Mouse (Mus musculus): ENCODE measurements at regions not wholly inside any gene's neighbourhood (a gene's known extent, or its start where the extent isn't known, plus 50 kb on each side); places are given as distances from the start of the nearest gene placed in this dataset.

DNA sequence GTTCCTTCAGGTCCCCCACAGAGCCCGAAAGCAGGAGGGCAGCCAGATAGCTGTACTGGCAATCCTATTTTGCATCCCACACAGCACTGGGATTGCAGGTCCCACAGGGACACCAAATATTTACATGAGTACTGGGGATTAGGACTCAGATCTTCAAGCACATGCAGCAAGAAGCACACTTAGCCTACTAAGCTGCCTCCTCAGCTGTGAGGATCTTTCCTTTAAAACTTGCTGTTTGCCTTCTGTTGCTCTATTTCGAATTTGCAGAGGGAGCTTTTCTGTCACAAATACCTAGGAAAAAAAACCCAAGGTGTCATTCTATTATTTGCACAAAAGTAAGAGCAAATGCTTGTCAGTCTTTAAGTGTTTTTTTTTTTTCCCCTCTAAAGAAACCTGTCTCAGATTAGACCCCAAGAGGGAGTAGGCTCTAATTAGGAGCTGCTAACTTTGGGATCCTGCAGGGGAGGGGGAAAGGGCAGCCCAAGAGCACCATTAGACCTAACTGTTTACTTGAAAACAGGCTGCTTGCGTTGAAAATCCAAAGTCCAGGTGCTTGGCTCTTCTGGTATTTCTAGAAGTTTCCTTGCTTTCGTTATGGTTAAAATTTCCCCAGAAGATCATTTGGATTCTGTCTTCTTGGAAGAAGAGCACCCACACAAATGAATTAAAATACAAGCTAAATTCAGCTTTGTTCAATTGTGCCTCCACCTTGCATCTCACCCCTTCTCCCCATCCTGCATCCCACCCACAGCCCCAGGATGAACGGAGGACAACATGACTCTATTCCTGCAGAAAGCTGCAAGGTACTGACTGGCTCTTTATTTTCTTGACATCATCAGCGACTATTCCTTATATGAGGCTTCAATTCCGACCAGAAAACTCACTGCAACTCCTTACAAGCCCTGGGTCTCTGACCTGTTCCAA, 215.5 kb downstream of the Kcnj2 start:
- no peak for DNase-seq

DNA sequence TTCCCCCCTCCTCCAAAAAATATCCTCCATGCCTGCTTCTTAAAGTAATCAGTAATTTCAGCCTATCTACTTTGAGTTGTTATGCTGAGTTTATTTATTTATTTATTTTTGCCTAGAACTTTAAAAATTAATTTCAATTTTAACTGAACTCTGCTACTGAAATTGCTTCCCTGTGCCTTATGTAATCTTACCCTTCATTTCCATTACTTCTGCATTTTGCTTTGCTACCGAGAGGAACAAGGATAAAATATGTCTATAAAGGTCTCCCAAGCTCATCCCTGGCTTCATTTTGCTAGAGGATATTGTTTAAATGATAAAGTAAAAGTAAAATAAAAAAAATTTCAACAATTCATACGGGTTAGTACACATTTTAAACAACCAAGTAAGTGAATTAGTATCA, 216.3 kb downstream of the Kcnj2 start:
- DNase-seq: no peak

DNA sequence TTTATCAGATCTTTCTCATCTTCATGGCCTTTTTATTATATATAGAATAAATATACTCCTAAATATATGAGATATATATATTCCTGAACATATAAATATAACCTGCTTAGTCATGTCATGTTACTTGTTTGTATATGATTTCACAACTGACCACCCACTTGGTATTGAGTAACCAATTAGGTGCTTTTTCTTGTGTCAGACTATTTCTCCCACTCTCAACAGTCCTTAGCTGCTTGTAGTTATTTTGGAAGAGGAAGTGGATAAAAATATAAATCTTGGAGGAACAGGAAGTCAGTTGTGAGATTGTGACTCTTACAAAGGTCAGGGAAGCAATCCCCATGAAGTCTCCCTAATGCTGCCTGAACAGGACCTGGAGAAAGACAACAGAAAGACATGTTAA, 224.6 kb downstream of the Kcnj2 start:
- no peak for DNase-seq

GRCm38 (mm10) chr11:111296309-111296721, 230.4 kb downstream of the Kcnj2 start:
- no peak for DNase-seq

DNA sequence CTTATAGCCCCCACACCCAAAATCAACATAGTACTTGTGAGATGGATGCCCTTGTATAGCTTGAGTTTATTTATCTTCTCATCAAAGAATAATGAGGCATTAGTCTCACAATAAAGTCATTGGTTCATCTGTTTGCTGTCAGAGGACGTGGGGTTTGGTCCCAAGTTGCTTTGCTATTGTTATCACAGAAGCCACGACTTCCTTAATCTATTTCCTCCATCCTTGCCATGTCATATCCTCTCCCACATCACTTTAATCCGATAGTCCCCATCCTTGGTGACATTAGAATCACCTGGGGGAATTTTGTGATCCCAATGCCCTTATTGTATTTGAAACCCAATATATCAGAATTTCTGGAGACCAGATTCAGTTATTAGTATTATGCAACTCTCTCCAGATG, 246.8 kb downstream of the Kcnj2 start:
- DNase-seq: no peak

- no peak for DNase-seq
Measured at GRCm38 (mm10) chr11:111313566-111313965, 247.6 kb downstream of the Kcnj2 start.

DNA sequence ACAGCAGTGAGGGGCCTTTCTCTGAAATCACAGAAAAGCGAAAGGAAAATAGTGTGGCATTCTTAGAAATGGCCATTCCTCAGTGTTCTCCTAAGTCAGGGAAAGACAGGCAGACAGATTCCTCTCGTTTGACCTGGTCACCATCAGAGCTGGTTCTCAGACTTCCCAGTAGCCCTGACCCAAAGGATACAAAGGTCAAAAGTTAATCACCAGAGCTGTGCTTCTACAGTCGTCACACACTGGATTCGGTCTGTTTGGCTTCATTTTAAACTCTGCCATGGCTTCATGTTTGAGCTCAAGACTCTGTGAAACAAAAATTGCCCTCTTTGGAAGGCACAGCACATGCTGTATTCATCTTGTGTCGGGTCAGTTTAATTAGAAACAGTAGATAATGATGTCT, 255.6 kb downstream of the Kcnj2 start:
- no peak for DNase-seq

- no peak for DNase-seq
Measured at GRCm38 (mm10) chr11:111324453-111325010, 258.6 kb downstream of the Kcnj2 start.

GRCm38 (mm10) chr11:111326915-111327314, 261.0 kb downstream of the Kcnj2 start:
- no peak for DNase-seq

- no peak for DNase-seq
Measured at GRCm38 (mm10) chr11:111328258-111328657, 262.3 kb downstream of the Kcnj2 start.

- DNase-seq: no peak
Measured at GRCm38 (mm10) chr11:111331592-111331991, 265.6 kb downstream of the Kcnj2 start.

DNA sequence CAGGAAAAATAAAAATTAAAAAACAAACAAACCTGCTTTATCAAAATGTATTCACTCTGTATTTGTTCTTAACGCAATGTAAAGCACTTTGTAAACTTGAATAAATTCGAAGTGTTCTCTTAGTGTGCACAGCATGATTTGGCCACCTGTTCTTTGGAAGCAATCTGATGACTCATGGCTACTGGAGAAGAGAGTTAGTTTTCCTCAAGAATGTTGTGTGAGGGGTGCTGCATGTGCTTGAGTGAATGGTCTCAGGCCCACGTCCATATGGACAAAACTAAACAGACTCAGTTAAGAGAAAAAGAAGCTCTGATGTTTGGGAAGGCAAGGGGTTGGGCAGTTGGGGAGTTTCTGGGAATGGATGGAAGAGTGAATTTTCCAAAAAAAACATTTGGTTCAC, 267.1 kb downstream of the Kcnj2 start:
- no peak for DNase-seq

- no peak for DNase-seq
Measured at GRCm38 (mm10) chr11:111347562-111347961, 281.6 kb downstream of the Kcnj2 start.

DNA sequence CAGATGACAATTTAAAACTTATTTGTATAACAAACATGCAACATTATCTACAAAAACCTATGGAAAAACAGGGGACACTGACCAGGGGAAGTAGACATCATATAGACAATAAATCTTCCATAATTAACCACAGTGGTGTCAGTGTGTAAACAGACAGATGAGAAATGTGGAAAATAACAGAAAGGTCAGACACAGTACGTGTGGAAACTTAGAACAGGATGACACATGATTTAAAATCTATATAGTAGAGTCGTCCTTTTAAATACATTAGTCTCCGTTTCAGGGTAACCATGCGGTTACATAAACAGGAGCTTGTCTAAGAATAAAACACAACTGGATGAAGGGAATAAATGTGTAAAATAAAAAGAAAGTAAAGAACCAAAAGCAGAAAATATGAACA, 284.1 kb downstream of the Kcnj2 start:
- no peak for DNase-seq

DNA sequence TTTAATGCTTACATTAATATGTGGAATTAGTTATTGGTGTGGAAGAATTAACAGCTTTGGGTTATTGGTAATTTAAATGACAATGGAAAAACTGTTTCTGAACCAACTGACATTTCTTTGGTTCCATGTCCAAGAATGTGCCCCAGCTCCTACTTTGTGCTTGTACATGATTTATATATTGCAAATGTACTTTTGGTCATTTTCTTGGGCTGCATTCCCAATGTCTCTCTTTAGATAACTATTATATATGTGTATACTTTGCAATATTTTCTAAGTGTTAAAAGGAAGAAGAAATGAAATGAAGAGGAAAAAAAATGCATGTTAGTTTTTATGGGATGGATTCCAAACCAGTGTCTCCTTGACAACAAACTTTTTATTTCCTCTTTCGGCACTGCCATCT, 297.4 kb downstream of the Kcnj2 start:
- no peak for DNase-seq

DNA sequence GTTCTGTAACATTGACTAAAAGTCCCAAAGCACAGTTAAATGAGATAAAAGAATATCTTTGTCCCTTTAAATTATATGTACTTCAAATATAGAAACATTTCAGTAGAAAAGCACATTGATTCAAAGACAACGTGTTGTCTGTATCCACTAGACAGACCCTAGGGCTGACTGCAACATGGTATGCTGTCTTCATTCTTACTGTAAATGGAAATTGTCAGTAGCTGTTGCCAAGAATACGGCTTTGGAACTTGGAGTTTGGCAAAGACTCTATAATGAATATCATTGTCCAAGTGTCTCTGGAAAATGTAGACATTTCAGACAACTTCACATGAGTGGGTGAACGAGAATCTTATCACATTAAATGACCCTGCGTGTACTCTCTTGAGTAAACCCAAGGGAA, 311.2 kb downstream of the Kcnj2 start:
- no peak for DNase-seq

GRCm38 (mm10) chr11:111379842-111380241, 313.9 kb downstream of the Kcnj2 start:
- DNase-seq: no peak

GRCm38 (mm10) chr11:111398706-111399105, 332.7 kb downstream of the Kcnj2 start:
- no peak for DNase-seq

GRCm38 (mm10) chr11:111409266-111409665, 343.3 kb downstream of the Kcnj2 start:
- DNase-seq: no peak

- no peak for DNase-seq
Measured at GRCm38 (mm10) chr11:111424871-111425270, 358.9 kb downstream of the Kcnj2 start.

DNA sequence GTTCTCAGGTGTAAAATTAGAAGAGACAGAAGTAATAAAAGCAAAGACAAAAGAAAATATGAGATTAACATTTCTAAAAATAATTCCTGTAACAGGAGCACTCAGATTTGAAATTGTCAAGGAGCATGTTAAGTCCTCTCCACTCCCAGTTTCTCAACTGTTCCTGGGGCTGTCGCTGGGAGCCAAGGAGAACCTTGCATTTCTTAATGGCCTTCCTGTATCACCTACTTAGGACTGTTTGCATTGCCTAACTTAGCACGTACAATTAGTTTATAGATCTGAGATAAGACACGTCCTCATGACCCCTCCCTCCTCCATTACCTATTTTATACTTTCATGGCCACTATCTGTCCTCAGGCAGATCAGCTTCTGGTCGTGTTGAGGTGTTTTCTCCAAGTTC, 360.8 kb downstream of the Kcnj2 start:
- DNase-seq: peak in 1 of 2 experiments; percentile 30

- no peak for DNase-seq
Measured at GRCm38 (mm10) chr11:111442257-111442656, 376.3 kb downstream of the Kcnj2 start.

DNA sequence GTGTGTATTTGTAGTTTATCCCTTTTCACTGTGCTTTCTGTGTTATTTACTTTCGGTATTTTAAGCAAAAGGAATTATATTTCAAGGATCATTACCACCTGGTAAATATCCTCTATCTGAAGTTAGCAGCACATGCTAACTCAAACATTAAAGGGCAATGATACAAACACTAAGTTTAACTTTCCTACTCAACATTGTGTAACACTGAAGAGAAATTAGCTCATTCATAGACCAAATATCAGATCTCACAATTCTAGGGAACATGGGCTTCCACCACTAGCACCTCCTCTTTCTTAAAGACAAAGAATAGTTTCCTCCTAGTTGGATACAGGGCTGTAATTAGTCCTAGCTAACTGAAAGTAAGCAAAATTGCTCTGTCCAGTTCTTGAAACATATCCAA, 377.4 kb downstream of the Kcnj2 start:
- no peak for DNase-seq

- DNase-seq: no peak
Measured at GRCm38 (mm10) chr11:111444791-111445190, 378.8 kb downstream of the Kcnj2 start.

GRCm38 (mm10) chr11:111445764-111446163, 379.8 kb downstream of the Kcnj2 start:
- no peak for DNase-seq
